In the genomic region with DNA sequence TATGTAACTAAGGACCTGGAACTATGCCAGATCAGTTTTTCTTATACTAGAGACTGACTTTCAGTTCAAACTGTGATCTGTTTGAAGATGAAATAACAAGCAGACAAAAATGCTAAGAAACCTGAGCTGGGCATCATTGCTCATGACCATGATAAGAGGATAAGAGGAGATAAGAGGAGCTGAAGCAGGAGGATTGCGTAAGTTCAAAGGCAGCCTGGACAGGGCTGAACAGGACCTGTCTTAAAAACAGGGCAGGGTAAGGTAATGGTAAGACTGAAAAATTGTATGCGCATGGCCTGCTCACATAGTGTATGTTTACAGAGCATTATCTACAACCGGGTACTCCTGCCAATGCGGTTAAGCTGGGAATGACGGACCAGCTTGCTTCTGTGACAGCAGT, we compare ENCODE assay signal across 22 mouse cellular contexts.
DNase-seq lines count a peak whose midpoint lies in the region; ATAC-seq and TF ChIP-seq lines count a peak whose summit lies in the region.
"Had no signal": no experiment of that assay in that cellular context is flagged by ENCODE, and none has a peak within 500 bp of the region (broad histone marks: within the 10 kb centered on the region; RNA-seq: fewer than 3 reads in every experiment).

No protein-coding gene starts in this region.

- DNase-seq in limb, embryonic 14.5 days (ENCODE audit: low spot score): peak; percentile 19
- DNase-seq in limb, embryonic 10.5 days (ENCODE audit: low spot score): no peak
- DNase-seq in urinary bladder, postnatal 25 days (ENCODE audit: low spot score): peak; percentile 6
- no peak for DNase-seq in urinary bladder, postnatal 10 days (ENCODE audit: low spot score)
- no peak for DNase-seq in left cerebral cortex, postnatal 36 days (ENCODE audit: low spot score in 2 of 2)
- no peak for DNase-seq in frontal cortex, postnatal 10 days (ENCODE audit: low spot score in 2 of 2)
- DNase-seq: adrenal gland, adult 8-10 months; cerebellum, adult 9-11 months; heart, postnatal 14 days; kidney, adult 11 months; kidney, postnatal 10 days; left cerebral cortex, postnatal 4 days; liver, embryonic 13.5 days; lung, postnatal 10 days; midbrain, embryonic 14.5 days; spleen, adult 18-20 months; thymus, adult 2 months had no signal

- H3K27me3 ChIP-seq in limb, embryonic 14.5 days (ENCODE audit: control insufficient read depth, insufficient read depth, low read length): no peaks in the 10 kb centered on the region
- H3K27me3 ChIP-seq in limb, embryonic 10.5 days (ENCODE audit: low read depth, poor library complexity, severe bottlenecking): no peaks in the 10 kb centered on the region
- no peaks in the 10 kb centered on the region for H3K27me3 ChIP-seq in myocyte (ENCODE audit: control insufficient read depth, insufficient read depth, insufficient read length)
- H3K27me3 ChIP-seq: embryonic facial prominence, embryonic 12.5 days; liver, embryonic 13.5 days; megakaryocyte, embryonic 14.5 days had no signal

- no peak overlapping the region for H3ac ChIP-seq in myocyte (ENCODE audit: control insufficient read depth, insufficient read length)

- no peak overlapping the region for H3K9ac ChIP-seq in limb, embryonic 14.5 days (ENCODE audit: low read depth, low read length, severe bottlenecking)
- H3K9ac ChIP-seq: embryonic facial prominence, embryonic 12.5 days; hindbrain, embryonic 14.5 days; liver, embryonic 13.5 days had no signal

- H3K4me3 ChIP-seq in limb, embryonic 14.5 days (replicated peaks; ENCODE audit: low read length): no peak overlapping the region
- H3K4me3 ChIP-seq in limb, embryonic 10.5 days: no peak overlapping the region
- H3K4me3 ChIP-seq in myocyte: no peak overlapping the region
- H3K4me3 ChIP-seq: embryonic facial prominence, embryonic 12.5 days; heart, embryonic 10.5 days; liver, embryonic 13.5 days; megakaryocyte, embryonic 14.5 days had no signal

- H3K27ac ChIP-seq in limb, embryonic 14.5 days (replicated peaks; ENCODE audit: low read depth, low read length): no peak overlapping the region
- no peak overlapping the region for H3K27ac ChIP-seq in limb, embryonic 10.5 days
- H3K27ac ChIP-seq: embryonic facial prominence, embryonic 12.5 days; heart, embryonic 10.5 days; hindbrain, embryonic 14.5 days; liver, embryonic 13.5 days had no signal

- no peaks in the 10 kb centered on the region for H3K9me3 ChIP-seq in limb, embryonic 14.5 days (ENCODE audit: control insufficient read depth, low read length)
- H3K9me3 ChIP-seq in limb, embryonic 10.5 days (replicated peaks): no peaks in the 10 kb centered on the region
- H3K9me3 ChIP-seq: embryonic facial prominence, embryonic 12.5 days; heart, embryonic 10.5 days; liver, embryonic 13.5 days; megakaryocyte, embryonic 14.5 days had no signal

- 88% methylated on average over 5 of the region's 5 CpGs for WGBS in limb, embryonic 14.5 days
- WGBS in limb, embryonic 10.5 days: 91% methylated on average over 5 of the region's 5 CpGs

- intact Hi-C loops in left cerebral cortex, postnatal 36 days (cut with DNase I): loop anchor here (10.0 kb wide), 1 partner anchor 157 kb away; the partner anchor contains the start of gene Snx3

- no peak for ATAC-seq in limb, embryonic 14.5 days (ENCODE audit: low FRiP score, low read depth)

- no peak overlapping the region for H3K4me2 ChIP-seq in limb, embryonic 14.5 days (replicated peaks; ENCODE audit: low read depth, low read length, severe bottlenecking)
- H3K4me2 ChIP-seq in myocyte (ENCODE audit: low read depth): no peak overlapping the region
- H3K4me2 ChIP-seq: embryonic facial prominence, embryonic 12.5 days; hindbrain, embryonic 14.5 days; liver, embryonic 13.5 days had no signal

- H3K4me1 ChIP-seq in limb, embryonic 14.5 days (ENCODE audit: control insufficient read depth, insufficient read depth, low read length): peaks cover 15% of the 10 kb centered on the region
- H3K4me1 ChIP-seq in limb, embryonic 10.5 days: peaks cover 2% of the 10 kb centered on the region; the same call in 1 of the 2 replicates
- H3K4me1 ChIP-seq: megakaryocyte, embryonic 14.5 days had no signal

- no peak for TF ChIP-seq POLR2A in limb, embryonic 14.5 days (IDR thresholded peaks at IDR 0.05; ENCODE audit: borderline replicate concordance, extremely low read depth, insufficient read depth, insufficient read length)
- no peak for TF ChIP-seq POLR2A in myocyte (IDR thresholded peaks at IDR 0.05; ENCODE audit: insufficient read length, low read depth)

- no peaks in the 10 kb centered on the region for H3K79me2 ChIP-seq in myocyte (ENCODE audit: control insufficient read depth, insufficient read depth)

- no peaks in the 10 kb centered on the region for H3K36me3 ChIP-seq in limb, embryonic 14.5 days (ENCODE audit: control insufficient read depth, insufficient read depth, low read length)
- H3K36me3 ChIP-seq in limb, embryonic 10.5 days: no peaks in the 10 kb centered on the region
- H3K36me3 ChIP-seq in myocyte (ENCODE audit: control insufficient read depth, insufficient read depth): peaks cover 2% of the 10 kb centered on the region
- H3K36me3 ChIP-seq: embryonic facial prominence, embryonic 12.5 days; liver, embryonic 13.5 days had no signal

TF ChIP-seq in myocyte, 11 proteins besides CTCF, POLR2A, EP300 and RAD21:
- TF ChIP-seq CEBPB (IDR thresholded peaks at IDR 0.05; ENCODE audit: insufficient read depth, poor library complexity, severe bottlenecking) (0 out of 2 replicates have a peak, but pooled peaks have one; percentile 29), REST (IDR thresholded peaks at IDR 0.05; ENCODE audit: insufficient read depth, insufficient read length) (no peak)

Comparison
In these comparisons a context has a peak if more than half of its experiments do, and no peak if none do; other contexts are left out.
1. DNase-seq: peak in limb, embryonic 14.5 days (single experiment) and urinary bladder, postnatal 25 days (single experiment); none in limb, embryonic 10.5 days (single experiment), urinary bladder, postnatal 10 days (single experiment), left cerebral cortex, postnatal 36 days (0 of 2) and frontal cortex, postnatal 10 days (0 of 2).